Mouse (Mus musculus) MEL (cell line): ENCODE data around the gene Med12l. TPM values are rescaled to one million over a fixed set of nuclear protein-coding genes. Genes with fewer than 3 reads are reported as not detected.

ENCODE experiments used
- DNase-seq: peaks from one replicate; pipeline ENCODE4 v3.0.0; 2011; ENCODE audit warnings: low read depth, low spot score
- H3K27ac ChIP-seq: 2 replicates; pipeline ENCODE4 v1.5.1; 2012; ENCODE audit warnings: low read depth, mild to moderate bottlenecking, control low read depth, low read length, moderate library complexity; ENCODE audit not compliant: control insufficient read depth
- H3K27me3 ChIP-seq, 2 experiments: fragments of 150-350 bp in 1 of 2; sonication (generic) in 1 of 2; 2 replicates each; pipeline ENCODE4 v1.6.1; 2012; ENCODE audit warnings: low read length in 2 of 2, mild to moderate bottlenecking in 2 of 2, improper control_type of control experiment in 1 of 2, moderate library complexity in 1 of 2; ENCODE audit not compliant: insufficient read depth in 2 of 2, control insufficient read depth in 1 of 2
- H3K36me3 ChIP-seq, 2 experiments: 2 replicates each; pipeline ENCODE4 v1.6.1; 2012 to 2014; ENCODE audit warnings: low read length in 2 of 2, improper control_type of control experiment in 1 of 2, inconsistent platforms in 1 of 2, mild to moderate bottlenecking in 1 of 2; ENCODE audit not compliant: insufficient read depth in 2 of 2, control insufficient read depth in 1 of 2
- H3K4me1 ChIP-seq, 2 experiments: fragments of 150-350 bp in 1 of 2; sonication (generic) in 1 of 2; 2 replicates each; pipeline ENCODE4 v1.6.1; 2012; ENCODE audit warnings: low read length in 2 of 2, improper control_type of control experiment in 1 of 2, mild to moderate bottlenecking in 1 of 2; ENCODE audit not compliant: insufficient read depth in 2 of 2, control insufficient read depth in 1 of 2
- H3K4me3 ChIP-seq, 2 experiments: fragments of 150-350 bp in 1 of 2; sonication (generic) in 1 of 2; 2 replicates each; pipeline ENCODE4 v1.5.1; 2012; ENCODE audit warnings: low read depth in 2 of 2, low read length in 2 of 2, mild to moderate bottlenecking in 2 of 2, moderate library complexity in 2 of 2, control low read depth in 1 of 2, improper control_type of control experiment in 1 of 2; ENCODE audit not compliant: control insufficient read depth in 1 of 2, insufficient read depth in 1 of 2
- H3K79me2 ChIP-seq: 2 replicates; pipeline ENCODE4 v1.6.1; 2012; ENCODE audit warnings: mild to moderate bottlenecking, low read length, moderate library complexity; ENCODE audit not compliant: control insufficient read depth, poor library complexity, insufficient read depth
- H3K9ac ChIP-seq: 2 replicates; pipeline ENCODE4 v1.6.1; 2012; ENCODE audit warnings: low read depth, mild to moderate bottlenecking, control low read depth, low read length, moderate library complexity; ENCODE audit not compliant: control insufficient read depth, poor library complexity, severe bottlenecking
- H3K9me3 ChIP-seq: fragments of 150-350 bp; sonication (generic); replicated peaks from 2 replicates; pipeline ENCODE4 v1.6.1; 2012; ENCODE audit warnings: mild to moderate bottlenecking, low read length, improper control_type of control experiment, moderate library complexity; ENCODE audit not compliant: insufficient read depth
- BHLHE40 ChIP-seq: IDR thresholded peaks from 2 replicates; pipeline ENCODE4 v1.6.1; 2012; ENCODE audit warnings: low read depth, mild to moderate bottlenecking, inconsistent platforms, low read length, improper control_type of control experiment, borderline replicate concordance
- CHD1 ChIP-seq: IDR thresholded peaks from 2 replicates; pipeline ENCODE4 v1.6.1; 2012; ENCODE audit warnings: low read depth, mild to moderate bottlenecking, inconsistent platforms, low read length, improper control_type of control experiment
- CTCF ChIP-seq, 3 experiments: IDR thresholded peaks in 2 of 3; conservative IDR thresholded peaks in 1 of 3; 2 replicates each; pipeline ENCODE4 v1.5.1; 2011 to 2012; ENCODE audit warnings: low read length in 3 of 3, low read depth in 2 of 3, mild to moderate bottlenecking in 2 of 3, improper control_type of control experiment in 1 of 3, inconsistent platforms in 1 of 3, mixed read lengths in 1 of 3, moderate library complexity in 1 of 3; ENCODE audit not compliant: control insufficient read depth in 1 of 3, insufficient read depth in 1 of 3, poor library complexity in 1 of 3, severe bottlenecking in 1 of 3
- HCFC1 ChIP-seq: IDR thresholded peaks from 2 replicates; pipeline ENCODE4 v1.6.1; 2012; ENCODE audit warnings: low read depth, mild to moderate bottlenecking, inconsistent platforms, low read length, improper control_type of control experiment, moderate library complexity
- JUND ChIP-seq: IDR thresholded peaks from 2 replicates; pipeline ENCODE4 v1.6.1; 2011; ENCODE audit warnings: low read depth, mild to moderate bottlenecking, improper control_type of control experiment, low read length
- MAX ChIP-seq: IDR thresholded peaks from 2 replicates; pipeline ENCODE4 v1.6.1; 2011; ENCODE audit warnings: low read length, improper control_type of control experiment
- MAZ ChIP-seq: IDR thresholded peaks from 2 replicates; pipeline ENCODE4 v1.6.1; 2012; ENCODE audit warnings: low read depth, mild to moderate bottlenecking, inconsistent platforms, low read length, improper control_type of control experiment
- MEF2A ChIP-seq: IDR thresholded peaks from 2 replicates; pipeline ENCODE4 v1.6.1; 2014; ENCODE audit warnings: low read depth, mild to moderate bottlenecking, inconsistent platforms, low read length, improper control_type of control experiment; ENCODE audit not compliant: poor library complexity, insufficient replicate concordance, severe bottlenecking; ENCODE audit errors: extremely low read depth
- MXI1 ChIP-seq: IDR thresholded peaks from 2 replicates; pipeline ENCODE4 v1.6.1; 2011; ENCODE audit warnings: mild to moderate bottlenecking, low read depth, low read length, improper control_type of control experiment
- MYB ChIP-seq: IDR thresholded peaks from 2 replicates; pipeline ENCODE4 v1.6.1; 2011; ENCODE audit warnings: mild to moderate bottlenecking, low read depth, low read length, improper control_type of control experiment
- NELFE ChIP-seq: IDR thresholded peaks from 2 replicates; pipeline ENCODE4 v1.6.1; 2011; ENCODE audit warnings: low read depth, low read length, improper control_type of control experiment
- POLR2AphosphoS2 ChIP-seq: IDR thresholded peaks from 2 replicates; pipeline ENCODE4 v1.6.1; 2011; ENCODE audit warnings: low read length, improper control_type of control experiment
- RAD21 ChIP-seq: IDR thresholded peaks from 2 replicates; pipeline ENCODE4 v1.6.1; 2011; ENCODE audit warnings: mild to moderate bottlenecking, low read depth, low read length, improper control_type of control experiment
- RCOR1 ChIP-seq: IDR thresholded peaks from 2 replicates; pipeline ENCODE4 v1.6.1; 2012; ENCODE audit warnings: low read depth, mild to moderate bottlenecking, inconsistent platforms, low read length, improper control_type of control experiment
- SIN3A ChIP-seq: IDR thresholded peaks from 2 replicates; pipeline ENCODE4 v1.6.1; 2012; ENCODE audit warnings: low read length, improper control_type of control experiment, inconsistent platforms
- TBP ChIP-seq: IDR thresholded peaks from 2 replicates; pipeline ENCODE4 v1.8.0; 2011; ENCODE audit warnings: low read depth, low read length, improper control_type of control experiment
- TCF12 ChIP-seq: IDR thresholded peaks from 2 replicates; pipeline ENCODE4 v1.6.1; 2014; ENCODE audit warnings: low read depth, mild to moderate bottlenecking, inconsistent platforms, low read length, improper control_type of control experiment, moderate library complexity
- USF1 ChIP-seq: IDR thresholded peaks from 2 replicates; pipeline ENCODE4 v1.6.1; 2014; ENCODE audit warnings: low read depth, mild to moderate bottlenecking, inconsistent platforms, low read length, improper control_type of control experiment, moderate library complexity
- USF2 ChIP-seq, 2 experiments: IDR thresholded peaks; 2 replicates each; pipeline ENCODE4 v1.6.1; 2011 to 2012; ENCODE audit warnings: improper control_type of control experiment in 2 of 2, low read length in 2 of 2, borderline replicate concordance in 1 of 2, inconsistent platforms in 1 of 2, low read depth in 1 of 2, mild to moderate bottlenecking in 1 of 2; ENCODE audit not compliant: insufficient read depth in 1 of 2
- ZC3H11A ChIP-seq: IDR thresholded peaks from 2 replicates; pipeline ENCODE4 v1.6.1; 2012; ENCODE audit warnings: low read depth, mild to moderate bottlenecking, inconsistent platforms, low read length, improper control_type of control experiment
- ZKSCAN1 ChIP-seq: IDR thresholded peaks from 2 replicates; pipeline ENCODE4 v1.6.1; 2012; ENCODE audit warnings: low read depth, mild to moderate bottlenecking, inconsistent platforms, low read length, improper control_type of control experiment, moderate library complexity
- ZMIZ1 ChIP-seq: IDR thresholded peaks from 2 replicates; pipeline ENCODE4 v1.6.1; 2012; ENCODE audit warnings: low read depth, mild to moderate bottlenecking, inconsistent platforms, low read length, improper control_type of control experiment, moderate library complexity
- polyA plus RNA-seq, 2 experiments: library from polyadenylated mRNA; stranded (reverse) in 1 of 2; unstranded in 1 of 2; fragments of >175 nt in 1 of 2; fragments of >200 nt in 1 of 2; gene quantifications; 2 replicates each; pipeline versions ENCODE4 v1.2.1 to v1.2.4; 2012; ENCODE audit warnings: low replicate concordance in 2 of 2, low read depth in 1 of 2; ENCODE audit not compliant: insufficient read length in 2 of 2, insufficient read depth in 1 of 2, missing spikeins in 1 of 2
- total RNA-seq: library from RNA; depleted of rRNA; stranded (reverse); fragments of 300-350 nt; gene quantifications from 2 replicates; pipeline ENCODE4 v1.2.3, GENCODE M21; 2012

Med12l gene
- total and polyA plus RNA-seq, 3 experiments, result 0.03 TPM; not detected in 2

GRCm38 (mm10) chr3:59304944-59305343 lies 299.3 kb downstream of the Med12l start:
- Histone ChIP-seq H3K79me2 (no peaks in the 10 kb centered on the region), H3K36me3 (no peaks in the 10 kb centered on the region), H3K4me1 (no peaks in the 10 kb centered on the region), H3K9me3 (no peaks in the 10 kb centered on the region), H3K4me3 (no peak overlapping the region), H3K27ac (no peak overlapping the region), H3K27me3 (no peaks in the 10 kb centered on the region; a peak in 1 of 4 replicates), H3K9ac (no peak overlapping the region)
- TF ChIP-seq POLR2AphosphoS2, result no peak
- no peak for TF ChIP-seq USF1
- TF ChIP-seq MEF2A, result no peak
- no peak for TF ChIP-seq RCOR1
- no peak for TF ChIP-seq BHLHE40
- TF ChIP-seq SIN3A, result no peak
- TF ChIP-seq MXI1, result no peak
- TF ChIP-seq USF2 (IDR thresholded peaks at IDR 0.05; ENCODE audit: borderline replicate concordance in 1 of 2, insufficient read depth in 1 of 2, low read depth in 1 of 2, low read length in 2 of 2), result no peak
- no peak for TF ChIP-seq MYB
- TF ChIP-seq NELFE, result no peak
- no peak for TF ChIP-seq CHD1
- TF ChIP-seq TCF12, result no peak
- no peak for TF ChIP-seq HCFC1
- TF ChIP-seq TBP, result no peak
- no peak for TF ChIP-seq ZKSCAN1
- no peak for TF ChIP-seq JUND
- no peak for TF ChIP-seq MAX
- no peak for DNase-seq

- Histone ChIP-seq H3K27ac (no peak overlapping the region), H3K27me3 (no peaks in the 10 kb centered on the region; a peak in 1 of 4 replicates), H3K9me3 (no peaks in the 10 kb centered on the region), H3K79me2 (no peaks in the 10 kb centered on the region), H3K4me1 (no peaks in the 10 kb centered on the region)
- TF ChIP-seq MXI1 (no peak), CTCF (IDR thresholded peaks at IDR 0.05 in 2 of 3, conservative IDR thresholded peaks at IDR 0.05 in 1 of 3; ENCODE audit: control insufficient read depth in 1 of 3, insufficient read depth in 1 of 3, low read depth in 2 of 3, low read length in 3 of 3, poor library complexity in 1 of 3, severe bottlenecking in 1 of 3) (no peak), POLR2AphosphoS2 (no peak), RAD21 (no peak), USF2 (IDR thresholded peaks at IDR 0.05; ENCODE audit: borderline replicate concordance in 1 of 2, insufficient read depth in 1 of 2, low read depth in 1 of 2, low read length in 2 of 2) (no peak), ZC3H11A (no peak), MAZ (no peak), MAX (no peak), ZMIZ1 (no peak)
- TF ChIP-seq, all 39 proteins: peak for 0
- no peak overlapping the region for H3K9ac ChIP-seq
- H3K4me3 ChIP-seq, result no peak overlapping the region
- H3K36me3 ChIP-seq, result no peaks in the 10 kb centered on the region
- no peak for DNase-seq
These were observed 299.9 kb downstream of the Med12l start for GRCm38 (mm10) chr3:59305518-59305917.
